Mouse (Mus musculus) cerebellum, postnatal 4 days (tissue): ENCODE measurements around the gene Tescl.

Experiments used
- DNase-seq, 2 experiments: peaks; one replicate each; pipeline ENCODE4 v3.0.0; 2022; ENCODE audit warnings: low spot score in 2 of 2, mixed read lengths in 1 of 2

Gene Tescl

DNA sequence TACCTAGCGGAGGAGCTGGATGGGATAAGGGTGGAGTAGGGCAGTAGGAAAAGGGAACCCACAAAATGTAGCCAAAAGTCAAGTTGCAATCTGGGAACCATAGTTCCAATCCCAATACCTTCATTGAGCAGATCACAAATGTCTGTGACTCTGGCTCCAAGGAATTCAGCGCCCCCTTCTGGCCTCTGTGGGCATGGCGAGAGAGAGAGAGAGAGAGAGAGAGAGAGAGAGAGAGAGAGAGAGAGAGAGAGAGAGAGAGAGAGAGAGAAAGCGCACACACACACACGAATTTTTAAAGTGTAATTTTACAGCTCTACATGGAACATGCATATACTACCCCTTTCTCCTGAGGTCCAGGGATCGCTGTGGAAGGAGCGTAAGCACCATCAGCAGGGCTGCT is 29.5 kb upstream of the Tescl start:
- DNase-seq: peak in 1 of 2 experiments; percentile 59

DNA sequence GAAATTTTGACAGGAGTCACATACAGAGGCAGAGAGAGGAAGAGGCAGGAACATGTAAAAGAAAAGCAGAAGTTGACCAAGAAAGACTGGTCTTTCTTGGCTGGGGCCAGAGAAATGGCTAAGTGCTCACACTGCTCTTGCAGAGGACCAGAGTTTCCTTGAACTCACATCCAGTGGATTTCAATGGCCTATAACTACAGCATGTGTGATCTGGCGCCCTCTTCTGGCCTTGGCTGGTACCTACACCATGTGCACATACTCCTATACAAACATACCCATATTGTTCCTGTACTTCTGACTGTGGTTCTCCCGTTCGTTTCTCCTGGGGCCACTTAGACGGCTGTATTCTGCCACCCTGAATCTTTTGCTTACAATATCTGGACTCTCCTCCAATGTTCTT is 27.3 kb upstream of the Tescl start:
- no peak for DNase-seq

DNA sequence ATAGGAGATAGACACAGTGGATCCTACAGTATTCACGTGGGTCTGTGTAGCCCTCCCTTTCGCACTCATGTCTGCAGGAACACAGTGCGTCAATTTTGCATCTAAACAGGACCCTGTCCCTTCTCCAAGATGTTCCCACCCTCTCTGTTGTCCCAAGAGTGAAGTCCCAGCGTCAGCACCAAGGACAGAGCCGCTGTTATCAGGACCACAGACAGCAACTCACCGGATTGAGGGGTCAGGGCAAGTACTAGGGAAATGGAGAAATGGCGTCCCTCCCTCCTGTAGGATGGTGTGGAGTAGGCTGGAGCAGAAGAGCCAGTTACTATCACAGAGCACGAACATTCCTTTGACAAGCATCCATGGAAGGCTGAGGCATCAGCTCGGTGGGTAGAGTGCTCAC is 25.5 kb upstream of the Tescl start:
- DNase-seq: no peak

DNA sequence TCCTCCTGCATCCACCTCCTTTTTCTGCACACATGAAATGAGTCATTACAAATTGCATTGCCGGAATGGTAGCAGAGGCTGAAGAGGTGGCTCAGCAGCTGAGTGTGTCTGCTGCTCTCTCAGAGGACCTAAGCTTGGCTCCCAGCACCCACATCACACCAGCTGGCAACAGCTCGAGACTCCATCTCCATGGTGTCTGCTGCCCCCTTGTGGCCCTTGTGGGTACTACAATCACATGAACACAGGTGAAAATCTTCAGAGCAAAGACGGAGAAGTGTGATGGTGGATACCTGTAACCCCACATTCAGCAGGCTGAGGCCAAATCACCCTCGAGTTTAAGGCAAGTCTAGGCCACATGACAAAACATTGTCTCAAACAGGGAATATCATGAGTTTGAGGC is 24.2 kb upstream of the Tescl start:
- no peak for DNase-seq

DNA sequence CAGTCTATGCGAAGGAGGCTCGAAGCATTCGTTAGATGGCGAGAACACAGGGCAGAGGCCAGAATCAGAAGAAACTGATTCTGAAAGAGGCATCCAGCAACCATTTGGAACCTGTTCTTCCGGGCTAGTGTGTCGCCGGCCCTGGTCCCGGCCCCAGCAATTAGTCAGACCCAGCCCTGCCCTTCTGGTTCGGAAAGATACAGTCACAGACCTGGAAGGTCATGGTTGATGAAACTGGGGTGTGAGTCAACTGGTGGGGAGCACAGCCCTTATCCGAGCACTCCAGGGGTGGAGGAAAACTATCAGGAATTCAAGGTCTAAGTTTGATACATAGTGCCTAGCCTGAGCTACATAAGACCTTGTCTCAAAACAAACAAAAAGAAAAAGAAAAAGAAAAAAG is 22.3 kb upstream of the Tescl start:
- DNase-seq: no peak

DNA sequence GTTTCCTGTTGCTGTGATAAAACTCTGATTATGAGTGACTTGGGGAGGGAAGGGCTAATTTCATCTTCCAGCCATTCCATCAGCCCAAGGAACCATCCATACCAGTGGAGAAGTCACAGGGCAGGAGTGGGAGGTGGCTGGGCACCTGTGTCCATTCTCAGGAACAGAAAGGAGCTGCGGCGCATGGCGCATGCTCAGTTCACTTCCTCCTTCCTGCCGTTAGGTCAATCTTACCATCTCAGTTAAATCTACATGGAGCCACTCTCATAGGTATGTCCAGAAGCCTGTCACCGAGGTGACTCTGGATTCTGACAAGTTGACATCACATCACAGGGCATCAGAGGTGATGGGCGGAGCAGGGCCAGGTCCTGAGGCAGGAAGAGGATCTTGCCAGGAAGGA is 21.9 kb upstream of the Tescl start:
- DNase-seq: no peak

DNA sequence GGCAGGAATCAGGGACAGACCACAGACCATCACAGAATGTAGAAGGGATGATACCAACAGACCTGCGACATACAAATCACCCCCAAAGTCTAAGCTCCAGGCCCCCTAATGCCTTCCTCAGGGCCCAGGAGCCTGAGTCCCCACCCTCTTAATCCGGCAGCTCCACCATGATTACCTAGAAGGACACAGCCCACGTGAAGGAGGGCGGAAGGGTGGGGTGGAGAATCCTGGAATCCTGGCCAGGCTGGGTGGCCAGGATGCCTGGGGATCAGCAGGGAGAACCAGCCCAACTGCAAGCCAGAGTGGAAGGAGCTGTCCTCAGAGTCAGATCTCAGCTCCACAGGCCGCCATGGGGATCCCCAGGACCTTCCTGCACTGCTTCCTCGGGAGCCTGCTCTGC is 15.2 kb upstream of the Tescl start, which contains the start of gene Lypd5:
TSS of gene Lypd5 (plus strand) at position 301 of the 400 bp plus-strand sequence.
- DNase-seq: no peak

DNA sequence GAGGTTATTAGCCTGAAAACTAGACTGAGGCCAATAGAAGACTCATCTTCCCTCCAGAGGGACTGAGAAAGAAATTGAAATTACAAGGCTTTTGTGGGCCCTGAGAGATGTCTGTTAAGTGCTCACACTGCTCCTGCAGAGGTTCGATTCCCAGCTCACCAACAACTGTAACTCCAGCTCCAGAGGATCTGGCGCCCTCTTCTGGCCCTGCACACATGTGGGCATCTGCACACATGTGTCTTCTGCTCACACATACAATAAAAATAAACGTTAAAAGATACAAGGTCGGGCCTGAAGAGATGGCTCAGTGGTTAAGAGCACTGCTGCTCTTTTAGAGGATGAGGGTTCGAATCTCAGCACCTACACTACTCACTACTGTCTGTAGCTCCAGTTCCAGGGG is 12.7 kb upstream of the Tescl start:
- DNase-seq: no peak

DNA sequence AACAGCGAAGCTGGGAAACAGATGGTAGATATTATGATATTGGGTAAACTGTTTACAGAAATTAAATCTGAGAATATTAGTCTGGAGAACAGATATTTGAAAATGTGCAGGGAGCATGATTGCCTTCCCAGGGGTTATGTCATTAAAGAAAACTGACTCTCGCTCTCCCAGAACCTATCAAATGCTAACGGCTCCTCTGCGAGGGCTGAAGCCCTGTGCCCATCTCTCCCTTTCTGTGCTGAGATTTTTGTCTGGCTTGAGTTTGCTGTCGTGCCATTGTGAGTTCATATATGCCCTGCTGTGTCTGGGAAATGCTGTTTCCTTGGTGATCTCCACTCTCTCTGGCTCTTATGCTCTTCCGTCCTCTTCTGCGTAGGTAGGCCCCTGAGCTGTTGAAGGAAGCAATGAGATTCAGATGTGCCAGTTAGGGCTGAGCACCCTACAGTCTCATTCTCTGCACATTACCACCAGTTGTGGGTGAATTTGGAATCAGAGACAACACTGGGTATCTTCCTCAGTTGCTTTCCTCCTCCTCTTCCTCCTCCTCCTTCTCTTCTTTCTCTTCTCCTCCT is 10.1 kb upstream of the Tescl start:
- no peak for DNase-seq

DNA sequence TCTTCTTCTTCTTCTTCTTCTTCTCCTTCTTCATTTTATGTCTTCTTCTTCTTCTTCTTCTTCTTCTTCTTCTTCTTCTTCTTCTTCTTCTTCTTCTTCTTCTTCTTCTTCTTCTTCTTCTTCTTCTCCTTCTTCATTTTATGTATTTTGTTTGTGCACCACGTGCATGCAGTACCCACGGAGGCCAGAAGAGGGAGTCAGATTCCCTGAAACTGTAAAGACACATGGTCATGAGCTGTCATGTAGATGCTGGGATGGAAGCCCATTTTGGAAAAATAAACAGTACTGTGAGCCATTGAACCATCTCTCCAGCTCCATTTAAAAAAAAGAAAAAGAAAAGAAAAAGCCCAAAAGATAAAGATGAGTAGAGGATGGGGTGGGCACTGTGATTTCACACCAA is 4.5 kb upstream of the Tescl start:
- no peak for DNase-seq

DNA sequence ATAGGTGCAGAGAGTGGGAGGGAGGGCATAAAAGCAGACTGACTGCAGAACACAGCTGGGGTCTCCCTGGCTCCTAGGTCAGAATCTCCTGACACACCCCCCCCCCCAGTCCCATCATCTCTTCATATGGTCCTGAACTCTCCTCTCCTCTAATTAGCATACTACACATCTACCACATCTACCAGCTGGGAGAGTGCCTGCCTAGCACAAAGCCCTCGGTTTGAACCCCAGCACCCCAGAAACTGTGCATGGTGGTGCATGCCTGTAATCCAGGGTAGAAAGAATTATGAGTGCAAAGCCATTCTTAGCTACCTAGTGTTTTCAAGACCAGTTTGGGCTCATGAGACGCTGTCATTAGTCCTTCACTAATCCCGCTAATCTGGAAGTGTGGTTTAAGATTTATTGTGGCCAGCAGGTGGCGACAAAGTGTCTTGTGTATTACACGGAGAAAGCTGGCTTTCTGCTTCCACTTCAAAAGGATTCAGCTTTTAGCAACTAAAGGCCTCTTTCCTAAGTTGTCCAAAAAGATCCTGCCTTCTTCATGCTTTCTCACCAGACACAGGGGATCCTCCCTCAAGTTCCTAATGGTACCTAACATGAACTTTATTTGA is 2.1 kb upstream of the Tescl start:
- peak; percentile 52 to 75 for DNase-seq

DNA sequence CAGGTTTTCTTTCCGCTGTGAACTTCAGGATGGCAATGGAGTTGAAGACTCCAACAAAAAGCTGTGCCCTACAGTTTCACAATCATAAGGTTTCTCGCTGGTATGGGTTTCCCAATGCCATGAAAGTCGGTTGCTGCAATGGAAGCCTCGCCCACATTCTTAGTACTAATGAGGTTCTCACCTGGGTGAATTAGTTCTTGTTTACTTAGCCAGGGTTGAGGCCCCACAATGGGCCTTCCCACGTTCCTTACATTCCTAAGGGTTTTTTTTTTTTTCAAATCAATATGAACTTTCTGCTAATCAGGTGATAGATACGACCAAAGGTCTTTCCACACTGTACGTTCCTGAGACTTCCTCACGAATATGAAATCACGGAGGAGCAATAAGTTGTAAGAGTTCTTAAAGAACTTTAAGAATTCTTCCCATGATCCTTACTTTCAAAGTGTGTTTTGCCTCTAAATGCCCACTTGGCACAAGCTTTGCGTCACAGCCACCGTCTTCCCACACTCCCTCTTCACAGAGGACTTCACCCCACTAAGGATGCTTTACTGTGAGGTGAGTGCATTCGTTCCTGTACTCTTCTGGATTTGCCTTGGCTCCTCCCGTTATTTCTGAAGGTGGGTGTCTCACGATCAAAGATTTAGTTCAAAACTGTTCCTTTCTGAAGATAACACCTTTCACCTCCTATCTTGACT is 6.3 kb downstream of the Tescl start:
- DNase-seq: no peak

DNA sequence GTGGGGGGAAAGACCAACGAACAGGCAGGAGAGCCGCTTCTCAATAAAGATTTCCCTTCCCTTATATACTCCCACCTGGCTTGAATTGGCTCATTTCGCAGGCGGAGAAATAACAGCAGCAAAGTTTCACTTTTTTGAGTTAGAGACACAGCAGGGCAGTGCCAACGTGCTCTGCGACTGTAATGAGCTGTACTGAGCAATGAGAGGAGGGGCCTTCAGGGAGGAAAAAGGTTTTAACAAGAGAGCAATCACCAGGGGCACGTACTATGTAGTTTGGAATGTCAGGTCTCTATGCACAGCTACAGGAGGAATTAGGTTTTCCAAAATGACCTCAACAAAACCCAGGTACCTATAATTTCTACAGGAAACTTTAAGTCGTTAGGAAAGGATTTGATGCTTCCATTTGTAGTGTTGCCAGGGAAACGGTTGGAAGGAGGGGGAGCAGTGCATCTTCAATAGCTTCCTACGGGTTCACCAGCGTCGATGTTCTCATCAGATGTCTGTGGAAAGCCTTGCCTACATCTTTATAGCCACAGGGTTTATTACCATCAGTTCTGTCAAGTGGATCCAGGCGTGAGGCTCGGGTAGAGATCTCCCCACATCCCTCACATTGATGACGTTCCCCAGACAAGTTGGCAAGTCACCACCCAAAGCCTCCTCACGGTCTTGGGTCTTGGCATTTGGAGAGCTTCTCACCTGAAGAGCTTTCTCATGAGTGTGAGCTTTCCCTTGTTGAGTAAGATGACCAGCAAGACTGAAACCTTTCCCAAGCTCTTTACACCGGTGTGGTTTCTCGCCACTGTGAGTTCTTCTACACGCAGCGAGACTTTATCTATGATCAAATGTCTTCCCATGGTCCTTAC is 7.2 kb downstream of the Tescl start:
- DNase-seq: no peak

DNA sequence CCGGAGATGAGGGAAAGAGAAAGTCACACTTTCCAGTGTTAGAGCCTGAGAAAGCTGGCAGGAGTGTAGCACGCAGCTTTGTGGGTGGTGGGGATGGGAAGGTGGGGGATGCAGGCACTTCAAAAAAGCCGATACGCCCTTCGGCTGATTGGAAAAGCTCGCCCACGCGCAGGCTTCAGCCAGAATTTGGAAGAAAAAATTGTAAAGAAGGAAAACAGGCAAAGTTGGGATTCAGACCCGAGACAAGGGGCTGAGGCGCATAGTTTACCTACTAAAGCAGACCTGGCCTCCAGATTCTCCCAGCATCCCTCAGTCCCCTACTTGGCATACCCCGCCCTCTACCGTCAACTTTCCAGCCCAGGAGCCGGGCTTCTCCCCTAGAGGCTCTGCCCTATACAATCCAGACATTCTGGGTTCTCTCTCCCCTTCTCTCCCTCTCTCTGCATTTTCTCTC is 8.0 kb downstream of the Tescl start:
- no peak for DNase-seq

DNA sequence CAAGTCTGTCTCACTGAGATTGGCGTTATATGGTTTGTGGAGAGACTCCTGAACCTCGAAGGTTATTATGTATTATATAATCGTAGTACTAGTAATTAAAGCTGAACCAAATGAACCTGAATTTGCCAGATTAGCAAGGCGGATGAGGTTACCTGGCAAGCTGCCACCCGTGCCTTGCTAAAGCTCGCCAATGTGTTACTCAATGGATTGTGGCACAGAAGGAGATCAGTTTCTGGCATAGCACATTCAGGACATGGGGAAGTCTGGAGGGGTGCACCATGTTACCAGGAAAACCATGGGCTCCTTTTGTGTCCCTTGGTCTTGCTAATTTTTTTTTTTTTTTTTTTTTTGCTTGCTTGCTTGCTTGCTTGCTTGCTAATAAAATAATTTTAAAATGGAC is 8.5 kb downstream of the Tescl start:
- DNase-seq: peak in 1 of 2 experiments; percentile 34

DNA sequence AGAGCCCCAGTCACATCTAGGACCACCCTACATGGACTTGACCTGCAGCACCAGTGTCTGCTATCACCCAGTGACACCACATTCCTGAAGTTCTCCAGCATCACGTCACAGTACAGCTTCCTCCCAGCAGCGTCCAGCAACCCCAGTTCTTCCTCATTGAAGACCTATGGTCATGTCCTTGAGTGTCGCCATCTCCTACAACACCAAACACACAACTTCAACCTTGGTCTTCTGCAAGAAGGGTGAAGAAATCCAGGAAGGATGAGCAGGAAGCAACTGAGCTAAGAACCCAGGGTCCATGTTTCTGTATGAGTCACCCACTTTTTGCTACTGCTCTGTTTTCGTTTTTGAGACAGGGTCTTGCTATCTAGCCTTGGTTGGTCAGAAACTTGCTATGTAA is 11.1 kb downstream of the Tescl start:
- DNase-seq: no peak

DNA sequence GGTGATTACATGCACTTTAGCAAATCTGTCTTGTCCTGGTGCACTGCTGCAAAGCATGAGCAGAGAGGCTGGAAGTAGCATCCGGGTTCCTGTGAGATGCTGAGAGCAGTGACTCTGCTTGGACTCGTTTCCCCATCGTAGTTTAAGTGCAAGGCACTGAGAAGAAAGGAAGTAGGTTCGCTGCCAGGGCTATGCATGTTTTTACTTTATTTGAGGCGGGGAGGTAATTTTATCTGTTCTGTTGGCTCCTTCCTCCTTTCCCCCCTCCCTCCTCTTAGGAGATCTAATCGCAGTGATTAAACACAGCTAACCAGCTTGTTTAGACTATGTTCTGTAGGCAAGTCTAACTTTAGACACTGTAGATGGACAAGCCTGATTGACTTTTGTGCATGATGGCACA is 14.8 kb downstream of the Tescl start:
- DNase-seq: no peak

DNA sequence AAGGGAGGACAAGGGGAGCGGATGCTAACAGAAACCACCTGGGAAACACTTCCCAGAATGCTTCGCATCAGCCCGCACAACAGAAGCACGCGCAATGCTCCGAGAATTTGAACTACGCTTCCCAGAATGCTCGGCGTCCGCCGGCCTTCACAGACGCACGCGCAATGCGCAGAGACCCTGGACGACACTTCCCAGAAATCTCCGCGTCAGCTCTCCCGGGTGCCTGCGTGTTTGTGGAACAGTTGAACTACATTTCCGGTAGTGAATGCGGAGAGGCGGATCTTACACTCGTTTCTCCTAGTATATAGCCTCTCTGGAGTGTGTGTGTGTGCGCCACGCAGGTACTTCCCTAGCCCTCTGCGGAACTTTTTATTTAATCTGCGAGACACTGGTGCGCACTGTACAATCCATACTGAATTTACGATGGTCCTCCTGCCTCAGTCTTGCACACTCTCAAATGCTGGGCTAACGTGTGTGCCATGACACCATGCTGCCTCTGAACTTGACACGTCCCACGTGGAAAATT is 17.1 kb downstream of the Tescl start, which contains the start of gene Zfp94:
TSS of gene Zfp94 (minus strand) at position 100 of the 526 bp plus-strand sequence.
- peak; percentile 84 to 90 for DNase-seq

DNA sequence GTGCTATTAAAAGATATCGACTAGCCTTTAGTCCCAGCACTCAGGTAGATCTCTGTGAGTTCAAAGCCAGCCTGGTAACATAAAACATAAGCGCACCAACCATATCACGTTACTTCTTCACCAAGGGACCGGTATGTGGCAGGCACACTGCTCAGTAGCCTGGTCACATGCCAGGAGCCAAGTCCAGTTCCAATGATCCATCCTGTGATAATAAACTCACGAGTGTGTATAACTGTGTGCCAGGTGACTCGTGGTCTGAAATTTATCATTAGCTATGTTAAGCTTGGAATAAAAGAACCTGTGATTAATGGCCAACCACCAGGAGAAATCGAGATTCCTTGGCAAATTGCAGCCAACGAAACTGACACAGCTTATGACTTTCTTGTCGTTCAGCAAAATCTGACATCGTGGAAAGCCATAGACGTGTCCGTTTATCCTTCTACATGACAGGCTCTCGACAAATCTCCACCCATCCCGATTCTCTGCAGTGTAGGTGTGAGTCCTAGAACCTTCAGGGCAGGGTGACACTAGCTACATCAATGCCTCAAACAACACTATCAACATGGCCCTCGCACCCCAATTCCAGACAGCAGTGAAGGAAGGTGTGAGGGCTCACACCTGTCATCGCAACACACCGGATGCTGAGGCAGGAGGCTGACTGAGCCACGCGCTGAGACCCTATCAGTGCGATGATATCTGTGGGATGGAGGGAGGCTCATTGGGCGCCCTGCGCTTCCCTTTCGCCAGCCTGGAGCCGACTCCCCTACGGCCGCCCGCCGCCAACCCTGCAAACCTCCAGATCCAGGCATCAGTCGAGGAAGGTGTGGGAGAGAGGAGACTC is 17.8 kb downstream of the Tescl start:
- DNase-seq: no peak

DNA sequence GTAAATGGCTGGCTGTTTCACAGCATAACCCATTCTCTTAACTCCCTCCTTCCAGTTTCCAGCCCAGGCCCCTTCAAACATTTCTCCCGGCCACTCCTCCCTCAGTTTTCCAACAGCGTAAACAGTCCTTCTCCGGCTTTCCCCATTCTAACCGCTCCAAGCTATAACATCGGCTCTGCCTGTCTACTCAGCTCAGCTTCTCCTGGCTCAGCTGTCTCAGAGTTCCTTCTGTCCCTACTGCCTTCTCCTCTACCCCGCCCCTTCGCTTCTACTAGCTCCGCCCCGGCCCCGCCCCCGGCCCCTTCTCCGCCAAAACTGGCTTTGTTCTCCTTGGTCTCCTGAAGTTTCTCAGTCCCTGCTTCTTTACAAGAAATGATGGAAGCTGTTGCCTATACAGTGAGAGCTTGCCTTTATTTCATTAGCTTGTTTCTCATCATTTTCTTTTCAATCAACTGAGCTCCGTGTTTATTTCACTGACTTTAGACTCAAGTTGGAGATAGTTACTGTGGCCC is 32.9 kb downstream of the Tescl start, which contains the start of gene Zfp61:
TSS of gene Zfp61 (minus strand) at position 462 of the 512 bp plus-strand sequence.
- DNase-seq: peak in 1 of 2 experiments; percentile 32
